Mouse (Mus musculus) G1E (cell line): ENCODE results near the gene Mrps17.
A peak's percentile ranks its signal among the peaks of the same experiment; 100 is the strongest.

ENCODE experiments used
- CTCF ChIP-seq: IDR thresholded peaks from 2 replicates; pipeline ENCODE4 v1.5.1; 2012; ENCODE audit warnings: low read depth, low read length, inconsistent platforms, mixed read lengths
- GATA1 ChIP-seq: IDR thresholded peaks from 2 replicates; pipeline ENCODE4 v1.6.1; 2012; ENCODE audit warnings: borderline replicate concordance, low read length, inconsistent platforms, mixed read lengths
- GATA2 ChIP-seq: IDR thresholded peaks from 2 replicates; pipeline ENCODE4 v1.6.1; 2012; ENCODE audit warnings: low read depth, low read length, inconsistent platforms, borderline replicate concordance
- POLR2AphosphoS5 ChIP-seq: IDR thresholded peaks from 2 replicates; pipeline ENCODE4 v1.6.1; 2012; ENCODE audit warnings: low read depth, low read length, inconsistent platforms; ENCODE audit not compliant: insufficient replicate concordance
- TAL1 ChIP-seq: conservative IDR thresholded peaks from 2 replicates; pipeline ENCODE4 v1.6.1; 2012; ENCODE audit warnings: low read depth, low read length, inconsistent platforms, mixed read lengths

- TF ChIP-seq CTCF (peak; percentile 42; the same call in 1 of the 2 replicates), POLR2AphosphoS5 (no peak), GATA1 (no peak), TAL1 (no peak), GATA2 (no peak)
Measured at GRCm38 (mm10) chr5:129740976-129741375, 25.7 kb downstream of the Mrps17 start.
